Mouse (Mus musculus) MEL (cell line): ENCODE measurements around the gene Zfp385b. TPM values are rescaled to one million over a fixed set of nuclear protein-coding genes. Genes with fewer than 3 reads are reported as not detected.

Experiments used
- DNase-seq: peaks from one replicate; pipeline ENCODE4 v3.0.0; 2011; ENCODE audit warnings: low read depth, low spot score
- H3K27ac ChIP-seq: 2 replicates; pipeline ENCODE4 v1.5.1; 2012; ENCODE audit warnings: low read depth, mild to moderate bottlenecking, control low read depth, low read length, moderate library complexity; ENCODE audit not compliant: control insufficient read depth
- H3K27me3 ChIP-seq, 2 experiments: fragments of 150-350 bp in 1 of 2; sonication (generic) in 1 of 2; 2 replicates each; pipeline ENCODE4 v1.6.1; 2012; ENCODE audit warnings: low read length in 2 of 2, mild to moderate bottlenecking in 2 of 2, improper control_type of control experiment in 1 of 2, moderate library complexity in 1 of 2; ENCODE audit not compliant: insufficient read depth in 2 of 2, control insufficient read depth in 1 of 2
- H3K36me3 ChIP-seq, 2 experiments: 2 replicates each; pipeline ENCODE4 v1.6.1; 2012 to 2014; ENCODE audit warnings: low read length in 2 of 2, improper control_type of control experiment in 1 of 2, inconsistent platforms in 1 of 2, mild to moderate bottlenecking in 1 of 2; ENCODE audit not compliant: insufficient read depth in 2 of 2, control insufficient read depth in 1 of 2
- H3K4me1 ChIP-seq, 2 experiments: fragments of 150-350 bp in 1 of 2; sonication (generic) in 1 of 2; 2 replicates each; pipeline ENCODE4 v1.6.1; 2012; ENCODE audit warnings: low read length in 2 of 2, improper control_type of control experiment in 1 of 2, mild to moderate bottlenecking in 1 of 2; ENCODE audit not compliant: insufficient read depth in 2 of 2, control insufficient read depth in 1 of 2
- H3K4me3 ChIP-seq, 2 experiments: fragments of 150-350 bp in 1 of 2; sonication (generic) in 1 of 2; 2 replicates each; pipeline ENCODE4 v1.5.1; 2012; ENCODE audit warnings: low read depth in 2 of 2, low read length in 2 of 2, mild to moderate bottlenecking in 2 of 2, moderate library complexity in 2 of 2, control low read depth in 1 of 2, improper control_type of control experiment in 1 of 2; ENCODE audit not compliant: control insufficient read depth in 1 of 2, insufficient read depth in 1 of 2
- H3K79me2 ChIP-seq: 2 replicates; pipeline ENCODE4 v1.6.1; 2012; ENCODE audit warnings: mild to moderate bottlenecking, low read length, moderate library complexity; ENCODE audit not compliant: control insufficient read depth, poor library complexity, insufficient read depth
- H3K9ac ChIP-seq: 2 replicates; pipeline ENCODE4 v1.6.1; 2012; ENCODE audit warnings: low read depth, mild to moderate bottlenecking, control low read depth, low read length, moderate library complexity; ENCODE audit not compliant: control insufficient read depth, poor library complexity, severe bottlenecking
- H3K9me3 ChIP-seq: fragments of 150-350 bp; sonication (generic); replicated peaks from 2 replicates; pipeline ENCODE4 v1.6.1; 2012; ENCODE audit warnings: mild to moderate bottlenecking, low read length, improper control_type of control experiment, moderate library complexity; ENCODE audit not compliant: insufficient read depth
- BHLHE40 ChIP-seq: IDR thresholded peaks from 2 replicates; pipeline ENCODE4 v1.6.1; 2012; ENCODE audit warnings: low read depth, mild to moderate bottlenecking, inconsistent platforms, low read length, improper control_type of control experiment, borderline replicate concordance
- CHD1 ChIP-seq: IDR thresholded peaks from 2 replicates; pipeline ENCODE4 v1.6.1; 2012; ENCODE audit warnings: low read depth, mild to moderate bottlenecking, inconsistent platforms, low read length, improper control_type of control experiment
- CHD2 ChIP-seq: IDR thresholded peaks from 2 replicates; pipeline ENCODE4 v1.6.1; 2011; ENCODE audit warnings: low read length, improper control_type of control experiment
- E2F4 ChIP-seq: IDR thresholded peaks from 2 replicates; pipeline ENCODE4 v1.6.1; 2011; ENCODE audit warnings: low read depth, low read length, improper control_type of control experiment, borderline replicate concordance
- EP300 ChIP-seq, 2 experiments: IDR thresholded peaks; 2 replicates each; pipeline ENCODE4 v1.6.1; 2011; ENCODE audit warnings: improper control_type of control experiment in 2 of 2, low read length in 2 of 2, low read depth in 1 of 2, mild to moderate bottlenecking in 1 of 2
- ETS1 ChIP-seq: IDR thresholded peaks from 2 replicates; pipeline ENCODE4 v1.6.1; 2012; ENCODE audit warnings: low read depth, mild to moderate bottlenecking, inconsistent platforms, low read length, improper control_type of control experiment, moderate library complexity
- GATA1 ChIP-seq: IDR thresholded peaks from 2 replicates; pipeline ENCODE4 v1.6.1; 2011; ENCODE audit warnings: low read depth, low read length, improper control_type of control experiment
- HCFC1 ChIP-seq: IDR thresholded peaks from 2 replicates; pipeline ENCODE4 v1.6.1; 2012; ENCODE audit warnings: low read depth, mild to moderate bottlenecking, inconsistent platforms, low read length, improper control_type of control experiment, moderate library complexity
- KAT2A ChIP-seq: conservative IDR thresholded peaks from 2 replicates; pipeline ENCODE4 v1.6.1; 2012; ENCODE audit warnings: low read depth, low read length, improper control_type of control experiment, inconsistent platforms
- MAFK ChIP-seq: IDR thresholded peaks from 2 replicates; pipeline ENCODE4 v1.6.1; 2011; ENCODE audit warnings: low read depth, mild to moderate bottlenecking, low read length, improper control_type of control experiment, borderline replicate concordance
- MEF2A ChIP-seq: IDR thresholded peaks from 2 replicates; pipeline ENCODE4 v1.6.1; 2014; ENCODE audit warnings: low read depth, mild to moderate bottlenecking, inconsistent platforms, low read length, improper control_type of control experiment; ENCODE audit not compliant: poor library complexity, insufficient replicate concordance, severe bottlenecking; ENCODE audit errors: extremely low read depth
- MXI1 ChIP-seq: IDR thresholded peaks from 2 replicates; pipeline ENCODE4 v1.6.1; 2011; ENCODE audit warnings: mild to moderate bottlenecking, low read depth, low read length, improper control_type of control experiment
- MYB ChIP-seq: IDR thresholded peaks from 2 replicates; pipeline ENCODE4 v1.6.1; 2011; ENCODE audit warnings: mild to moderate bottlenecking, low read depth, low read length, improper control_type of control experiment
- MYC ChIP-seq: IDR thresholded peaks from 2 replicates; pipeline ENCODE4 v1.6.1; 2011; ENCODE audit warnings: low read depth, mild to moderate bottlenecking, low read length, improper control_type of control experiment, moderate library complexity
- POLR2A ChIP-seq, 2 experiments: IDR thresholded peaks; 2 replicates each; pipeline ENCODE4 v1.6.1; 2011 to 2012; ENCODE audit warnings: low read length in 2 of 2, mild to moderate bottlenecking in 2 of 2, control low read depth in 1 of 2, improper control_type of control experiment in 1 of 2, low read depth in 1 of 2, moderate library complexity in 1 of 2; ENCODE audit not compliant: control insufficient read depth in 1 of 2, insufficient read depth in 1 of 2, poor library complexity in 1 of 2
- POLR2AphosphoS2 ChIP-seq: IDR thresholded peaks from 2 replicates; pipeline ENCODE4 v1.6.1; 2011; ENCODE audit warnings: low read length, improper control_type of control experiment
- POLR2AphosphoS5 ChIP-seq: IDR thresholded peaks from 2 replicates; pipeline ENCODE4 v1.6.1; 2012; ENCODE audit warnings: low read depth, borderline replicate concordance, mild to moderate bottlenecking, inconsistent platforms, low read length, moderate library complexity, mixed read lengths
- RAD21 ChIP-seq: IDR thresholded peaks from 2 replicates; pipeline ENCODE4 v1.6.1; 2011; ENCODE audit warnings: mild to moderate bottlenecking, low read depth, low read length, improper control_type of control experiment
- SMC3 ChIP-seq: IDR thresholded peaks from 2 replicates; pipeline ENCODE4 v1.6.1; 2011; ENCODE audit warnings: low read depth, low read length, improper control_type of control experiment
- TAL1 ChIP-seq: IDR thresholded peaks from 2 replicates; pipeline ENCODE4 v1.6.1; 2012; ENCODE audit warnings: mild to moderate bottlenecking, inconsistent platforms, low read length, moderate library complexity, mixed read lengths
- TBP ChIP-seq: IDR thresholded peaks from 2 replicates; pipeline ENCODE4 v1.8.0; 2011; ENCODE audit warnings: low read depth, low read length, improper control_type of control experiment
- TCF12 ChIP-seq: IDR thresholded peaks from 2 replicates; pipeline ENCODE4 v1.6.1; 2014; ENCODE audit warnings: low read depth, mild to moderate bottlenecking, inconsistent platforms, low read length, improper control_type of control experiment, moderate library complexity
- UBTF ChIP-seq: IDR thresholded peaks from 2 replicates; pipeline ENCODE4 v1.6.1; 2012; ENCODE audit warnings: low read depth, mild to moderate bottlenecking, inconsistent platforms, low read length, improper control_type of control experiment, moderate library complexity, borderline replicate concordance; ENCODE audit not compliant: insufficient read depth
- USF1 ChIP-seq: IDR thresholded peaks from 2 replicates; pipeline ENCODE4 v1.6.1; 2014; ENCODE audit warnings: low read depth, mild to moderate bottlenecking, inconsistent platforms, low read length, improper control_type of control experiment, moderate library complexity
- USF2 ChIP-seq, 2 experiments: IDR thresholded peaks; 2 replicates each; pipeline ENCODE4 v1.6.1; 2011 to 2012; ENCODE audit warnings: improper control_type of control experiment in 2 of 2, low read length in 2 of 2, borderline replicate concordance in 1 of 2, inconsistent platforms in 1 of 2, low read depth in 1 of 2, mild to moderate bottlenecking in 1 of 2; ENCODE audit not compliant: insufficient read depth in 1 of 2
- ZC3H11A ChIP-seq: IDR thresholded peaks from 2 replicates; pipeline ENCODE4 v1.6.1; 2012; ENCODE audit warnings: low read depth, mild to moderate bottlenecking, inconsistent platforms, low read length, improper control_type of control experiment
- polyA plus RNA-seq, 2 experiments: library from polyadenylated mRNA; stranded (reverse) in 1 of 2; unstranded in 1 of 2; fragments of >175 nt in 1 of 2; fragments of >200 nt in 1 of 2; gene quantifications; 2 replicates each; pipeline versions ENCODE4 v1.2.1 to v1.2.4; 2012; ENCODE audit warnings: low replicate concordance in 2 of 2, low read depth in 1 of 2; ENCODE audit not compliant: insufficient read length in 2 of 2, insufficient read depth in 1 of 2, missing spikeins in 1 of 2
- total RNA-seq: library from RNA; depleted of rRNA; stranded (reverse); fragments of 300-350 nt; gene quantifications from 2 replicates; pipeline ENCODE4 v1.2.3, GENCODE M21; 2012

Zfp385b gene
- total and polyA plus RNA-seq, 3 experiments, result not detected

- H3K9ac ChIP-seq, result no peak overlapping the region
- no peaks in the 10 kb centered on the region for H3K27me3 ChIP-seq
- H3K36me3 ChIP-seq, result no peaks in the 10 kb centered on the region
- no peak overlapping the region for H3K27ac ChIP-seq
- TF ChIP-seq TCF12, result no peak
- no peak for TF ChIP-seq POLR2A (IDR thresholded peaks at IDR 0.05; ENCODE audit: control insufficient read depth in 1 of 2, insufficient read depth in 1 of 2, low read depth in 1 of 2, low read length in 2 of 2, poor library complexity in 1 of 2)
- no peak for TF ChIP-seq POLR2AphosphoS2
- TF ChIP-seq HCFC1, result no peak
- no peak for TF ChIP-seq UBTF
- TF ChIP-seq MEF2A, result no peak
- no peak for TF ChIP-seq MYC
- no peak for TF ChIP-seq USF2 (IDR thresholded peaks at IDR 0.05; ENCODE audit: borderline replicate concordance in 1 of 2, insufficient read depth in 1 of 2, low read depth in 1 of 2, low read length in 2 of 2)
- TF ChIP-seq CHD1, result no peak
- TF ChIP-seq RAD21, result no peak
- no peak for TF ChIP-seq CHD2
- no peak for TF ChIP-seq KAT2A
- no peak for TF ChIP-seq SMC3
- TF ChIP-seq USF1, result no peak
- no peak for TF ChIP-seq E2F4
- no peak for TF ChIP-seq GATA1
- TF ChIP-seq MAFK, result no peak
- TF ChIP-seq ZC3H11A, result no peak
- no peaks in the 10 kb centered on the region for H3K4me1 ChIP-seq
- no peaks in the 10 kb centered on the region for H3K9me3 ChIP-seq
- no peak for DNase-seq
- H3K79me2 ChIP-seq, result no peaks in the 10 kb centered on the region
- no peak overlapping the region for H3K4me3 ChIP-seq
Measured at GRCm38 (mm10) chr2:77503217-77503616, 316.2 kb downstream of the Zfp385b start.

GRCm38 (mm10) chr2:77502458-77502857 is 317.0 kb downstream of the Zfp385b start:
- H3K4me3 ChIP-seq, result no peak overlapping the region
- H3K27me3 ChIP-seq, result no peaks in the 10 kb centered on the region
- H3K9ac ChIP-seq, result no peak overlapping the region
- no peaks in the 10 kb centered on the region for H3K4me1 ChIP-seq
- H3K27ac ChIP-seq, result no peak overlapping the region
- DNase-seq, result no peak
- H3K79me2 ChIP-seq, result no peaks in the 10 kb centered on the region
- H3K9me3 ChIP-seq, result no peaks in the 10 kb centered on the region
- TF ChIP-seq ZC3H11A, result no peak
- no peak for TF ChIP-seq RAD21
- TF ChIP-seq BHLHE40, result no peak
- no peak for TF ChIP-seq MYB
- TF ChIP-seq TAL1, result no peak
- TF ChIP-seq CHD2, result no peak
- TF ChIP-seq MYC, result no peak
- TF ChIP-seq MXI1, result no peak
- TF ChIP-seq POLR2AphosphoS5, result no peak
- TF ChIP-seq EP300 (IDR thresholded peaks at IDR 0.05; ENCODE audit: low read depth in 1 of 2, low read length in 2 of 2), result no peak
- TF ChIP-seq TBP, result no peak
- TF ChIP-seq MEF2A, result no peak
- no peak for TF ChIP-seq POLR2A (IDR thresholded peaks at IDR 0.05; ENCODE audit: control insufficient read depth in 1 of 2, insufficient read depth in 1 of 2, low read depth in 1 of 2, low read length in 2 of 2, poor library complexity in 1 of 2)
- TF ChIP-seq GATA1, result no peak
- no peak for TF ChIP-seq ETS1
- TF ChIP-seq, all 39 proteins: peak for 0
- no peaks in the 10 kb centered on the region for H3K36me3 ChIP-seq
